Mouse (Mus musculus) left cerebral cortex, adult 18-20 months (tissue): ENCODE data around the gene Atp6v0a1. TPM values are rescaled to one million over a fixed set of nuclear protein-coding genes. Genes with fewer than 3 reads are reported as not detected.
A peak's percentile ranks its signal among the peaks of the same experiment; 100 is the strongest.

Source experiments
- DNase-seq, 2 experiments: peaks; one replicate each; pipeline ENCODE4 v3.0.0; 2021 to 2022; ENCODE audit warnings: low spot score in 2 of 2, mixed read lengths in 1 of 2
- total RNA-seq, 2 experiments: library from RNA; stranded (reverse); gene quantifications; 2 replicates each; pipeline ENCODE4 v1.2.3; 2021

Gene Atp6v0a1
- total RNA-seq, 2 experiments from 2014 or later = 423 to 445 TPM

GRCm38 (mm10) chr11:101058726-101059125 lies 49.5 kb downstream of the Atp6v0a1 start:
- DNase-seq = peak in 1 of 2 experiments; percentile 1

- DNase-seq = no peak
Measured at GRCm38 (mm10) chr11:101059473-101059872, 50.2 kb downstream of the Atp6v0a1 start.

- peak; percentile 63 to 76 for DNase-seq
Measured at GRCm38 (mm10) chr11:101060126-101060525, 50.9 kb downstream of the Atp6v0a1 start.

GRCm38 (mm10) chr11:101061049-101061448 lies 51.8 kb downstream of the Atp6v0a1 start:
- DNase-seq = no peak

- peak in 1 of 2 experiments; percentile 36 for DNase-seq
Measured at GRCm38 (mm10) chr11:101062165-101062884, 53.1 kb downstream of the Atp6v0a1 start.

- DNase-seq = peak in 1 of 2 experiments; percentile 3
Measured at GRCm38 (mm10) chr11:101062971-101063675, 53.9 kb downstream of the Atp6v0a1 start.

- peak in 1 of 2 experiments; percentile 58 for DNase-seq
Measured at GRCm38 (mm10) chr11:101063676-101064327, 54.5 kb downstream of the Atp6v0a1 start.

- DNase-seq = no peak
Measured at GRCm38 (mm10) chr11:101064462-101064861, 55.2 kb downstream of the Atp6v0a1 start.

- DNase-seq = no peak
Measured at GRCm38 (mm10) chr11:101065002-101065401, 55.8 kb downstream of the Atp6v0a1 start.

GRCm38 (mm10) chr11:101066549-101067412 lies 57.5 kb downstream of the Atp6v0a1 start:
- peak; percentile 76 to 77 for DNase-seq

- DNase-seq = peak; percentile 93 to 96
Measured at GRCm38 (mm10) chr11:101069391-101070188, 60.3 kb downstream of the Atp6v0a1 start, which contains the start of gene Naglu. Naglu (plus strand) TSS chr11:101070012.

GRCm38 (mm10) chr11:101070189-101070527 lies 60.9 kb downstream of the Atp6v0a1 start:
- no peak for DNase-seq

GRCm38 (mm10) chr11:101070987-101071386 lies 61.7 kb downstream of the Atp6v0a1 start:
- no peak for DNase-seq

GRCm38 (mm10) chr11:101071810-101072428 lies 62.7 kb downstream of the Atp6v0a1 start:
- DNase-seq = no peak

GRCm38 (mm10) chr11:101078121-101078520 lies 68.9 kb downstream of the Atp6v0a1 start, which contains the start of gene Hsd17b1:
Hsd17b1 (plus strand) TSS chr11:101078411.
- DNase-seq = no peak

- no peak for DNase-seq
Measured at GRCm38 (mm10) chr11:101079746-101080145, 70.5 kb downstream of the Atp6v0a1 start.

- no peak for DNase-seq
Measured at GRCm38 (mm10) chr11:101080421-101080820, 71.2 kb downstream of the Atp6v0a1 start.

- DNase-seq = no peak
Measured at GRCm38 (mm10) chr11:101081659-101082058, 72.4 kb downstream of the Atp6v0a1 start.
